10 mouse cellular contexts compared by ENCODE assay signal in the genomic region with DNA sequence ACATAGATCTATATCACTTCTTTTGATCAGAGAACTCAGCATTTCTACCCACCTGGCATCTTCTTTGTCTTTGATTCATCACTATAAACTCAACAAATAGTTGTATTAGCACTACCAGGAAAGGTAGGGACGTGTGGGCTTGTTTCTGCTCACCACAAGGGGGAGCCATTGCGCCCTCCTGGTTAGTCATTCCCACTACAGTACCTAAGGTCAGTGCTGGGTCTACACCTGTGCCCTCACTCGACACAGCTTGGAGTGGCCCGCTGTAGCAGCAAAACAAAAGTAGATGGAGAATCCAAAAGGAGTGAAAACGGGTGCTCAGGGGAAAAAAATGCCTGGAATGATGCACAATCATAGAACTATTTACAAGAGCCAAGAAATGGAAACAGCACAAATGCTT. TPM values are rescaled to one million over a fixed set of nuclear protein-coding genes. Genes with fewer than 3 reads are reported as not detected.
DNase-seq lines count a peak whose midpoint lies in the region; ATAC-seq and TF ChIP-seq lines count a peak whose summit lies in the region.
"Had no signal": no experiment of that assay in that cellular context is flagged by ENCODE, and none has a peak within 500 bp of the region (broad histone marks: within the 10 kb centered on the region; RNA-seq: fewer than 3 reads in every experiment).

No protein-coding gene starts in this region.

- H3K27me3 ChIP-seq in kidney, embryonic 16.5 days (ENCODE audit: insufficient read depth, low read length), result no peaks in the 10 kb centered on the region
- H3K27me3 ChIP-seq in E14TG2a.4 (ENCODE audit: insufficient read depth, low read length), result no peaks in the 10 kb centered on the region
- H3K27me3 ChIP-seq: embryonic facial prominence, embryonic 13.5 days had no signal

- ATAC-seq in kidney, embryonic 16.5 days (ENCODE audit: low FRiP score, low TSS enrichment), result no peak

- H3K27ac ChIP-seq in kidney, embryonic 16.5 days (ENCODE audit: low read length), result no peak overlapping the region
- H3K27ac ChIP-seq: embryonic facial prominence, embryonic 13.5 days had no signal

- peak; percentile 87 for TF ChIP-seq CTCF in E14TG2a.4 (conservative IDR thresholded peaks at IDR 0.05; ENCODE audit: low read length)

- peaks cover 12% of the 10 kb centered on the region for H3K4me1 ChIP-seq in kidney, embryonic 16.5 days (ENCODE audit: insufficient read depth, low read length)
- H3K4me1 ChIP-seq in E14TG2a.4 (replicated peaks; ENCODE audit: low read depth, low read length), result peaks cover 20% of the 10 kb centered on the region

- H3K4me3 ChIP-seq in kidney, embryonic 16.5 days (ENCODE audit: low read length), result no peak overlapping the region
- H3K4me3 ChIP-seq in E14TG2a.4 (replicated peaks; ENCODE audit: low read length), result no peak overlapping the region
- H3K4me3 ChIP-seq: embryonic facial prominence, embryonic 13.5 days had no signal

- no peak overlapping the region for H3K4me2 ChIP-seq in kidney, embryonic 16.5 days (replicated peaks; ENCODE audit: low read depth, low read length)
- H3K4me2 ChIP-seq: embryonic facial prominence, embryonic 13.5 days had no signal

- peak; percentile 76 for DNase-seq in kidney, adult 18-20 months
- DNase-seq in adrenal gland, postnatal 14 days, result peak; percentile 87
- peak; percentile 31 for DNase-seq in embryo, embryonic 9.5 days (ENCODE audit: extremely low spot score)
- peak; percentile 81 to 85 for DNase-seq in kidney, postnatal 4 days
- DNase-seq in natural killer cell, adult 2 months (ENCODE audit: low spot score in 2 of 2), result peak; percentile 25 to 48
- DNase-seq in thymus, postnatal 14 days, result peak; percentile 83

- H3K9ac ChIP-seq in kidney, embryonic 16.5 days (replicated peaks; ENCODE audit: low read length), result no peak overlapping the region
- H3K9ac ChIP-seq: embryonic facial prominence, embryonic 13.5 days had no signal

- WGBS in kidney, embryonic 16.5 days, result 32% methylated on average over 5 of the region's 5 CpGs

- H3K36me3 ChIP-seq in kidney, embryonic 16.5 days (ENCODE audit: insufficient read depth, low read length), result no peaks in the 10 kb centered on the region
- H3K36me3 ChIP-seq in E14TG2a.4 (ENCODE audit: insufficient read depth, low read length), result no peaks in the 10 kb centered on the region
- H3K36me3 ChIP-seq: embryonic facial prominence, embryonic 13.5 days had no signal

- H3K9me3 ChIP-seq in kidney, embryonic 16.5 days (ENCODE audit: low read length), result no peaks in the 10 kb centered on the region
- peaks cover 16% of the 10 kb centered on the region for H3K9me3 ChIP-seq in E14TG2a.4 (ENCODE audit: low read length)
- H3K9me3 ChIP-seq: embryonic facial prominence, embryonic 13.5 days had no signal

RNA-seq across cellular contexts. Expression of gene Dapl1, which starts 44.0 kb away (rescaled TPM):
- 4.6 and 5.6 TPM in 2 replicates for polyA plus RNA-seq in kidney, embryonic 16.5 days (2015; fragmentation: Nextera tagmentation; extraction: Ambion mirVana)
- 8.9 TPM in 1 of 2 replicates, not detected in the other for total RNA-seq in adrenal gland, postnatal 14 days (2021)
- total RNA-seq: layer of hippocampus, postnatal 14 days had no signal

Comparison
In these comparisons a context has a peak if more than half of its experiments do, and no peak if none do; other contexts are left out.
1. DNase-seq: peak in every context shown above with its lines; median percentile 87 in adrenal gland, postnatal 14 days; 83 in kidney, postnatal 4 days; 83 in thymus, postnatal 14 days; 76 in kidney, adult 18-20 months; 36 in natural killer cell, adult 2 months; 31 in embryo, embryonic 9.5 days.